Mouse (Mus musculus): Measurements from ENCODE around the gene Pcsk1. TPM values are rescaled to one million over a fixed set of nuclear protein-coding genes. Genes with fewer than 3 reads are reported as not detected.

Gene Pcsk1
- polyA plus RNA-seq (2014; fragmentation: Nextera tagmentation; extraction: Ambion mirVana), result 0.70 and 0.80 TPM in 2 replicates

DNA sequence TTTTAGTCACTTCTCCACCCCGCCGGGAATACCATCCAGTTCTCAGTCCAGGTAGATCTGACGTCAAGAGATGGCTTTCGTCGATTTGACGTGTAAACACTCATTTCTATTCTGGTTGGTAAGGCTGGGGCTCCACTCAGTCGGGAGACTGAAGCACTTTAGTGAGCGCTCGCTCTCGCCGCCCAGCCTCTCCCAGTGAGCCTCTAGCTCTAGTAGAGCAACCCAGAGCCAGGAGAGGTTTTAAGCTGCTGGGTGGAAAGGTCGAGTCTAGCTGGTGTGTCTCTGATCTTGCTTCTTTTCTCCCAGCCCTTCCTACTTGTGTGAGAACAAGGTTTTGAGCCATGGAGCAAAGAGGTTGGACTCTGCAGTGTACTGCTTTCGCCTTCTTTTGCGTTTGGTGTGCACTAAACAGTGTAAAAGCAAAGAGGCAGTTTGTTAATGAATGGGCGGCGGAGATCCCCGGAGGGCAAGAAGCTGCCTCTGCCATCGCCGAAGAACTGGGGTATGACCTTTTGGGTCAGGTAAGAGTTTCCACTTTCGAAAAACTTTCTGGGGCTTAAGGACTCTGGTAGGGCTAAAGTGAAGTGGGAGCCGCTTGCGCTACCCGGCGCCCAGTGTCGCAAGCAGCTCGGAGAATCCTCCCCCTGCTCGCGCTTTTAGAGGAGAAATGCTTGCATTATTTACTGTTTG is at the start of gene Pcsk1:
Gene Pcsk1 (plus strand): TSS at position 106 of the 690 bp plus-strand sequence.
- H3K27ac ChIP-seq (ENCODE audit: low read depth, low read length), result no peak within 1 kb of the TSS

DNA sequence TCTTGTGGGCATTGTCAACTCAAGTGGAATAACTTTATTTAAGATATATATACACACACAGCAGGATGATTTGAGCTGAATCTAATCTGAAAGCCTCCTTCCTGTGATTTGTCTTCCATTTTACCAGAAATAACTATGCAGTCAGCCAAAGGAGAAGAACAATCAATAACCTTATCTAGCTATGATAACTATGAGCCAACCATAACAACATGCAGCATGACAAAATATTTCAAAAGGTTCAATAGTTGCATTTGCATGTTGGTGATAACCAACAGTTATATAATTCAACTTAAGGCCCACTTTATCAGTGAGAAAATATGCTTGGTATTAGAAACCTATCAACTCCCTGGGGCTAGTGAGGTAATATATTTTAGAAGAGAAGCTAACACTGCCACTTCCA is 30.8 kb upstream of the Pcsk1 start:
- DNase-seq (ENCODE audit: low spot score, missing footprints) (no peak), ATAC-seq (ENCODE audit: low FRiP score) (no peak)
- H3K36me3 ChIP-seq (ENCODE audit: control insufficient read depth, insufficient read depth, low read length), result no peaks in the 10 kb centered on the region
- H3K27ac ChIP-seq (ENCODE audit: low read depth, low read length), result no peak overlapping the region
- no peak overlapping the region for H3K4me2 ChIP-seq
- H3K27me3 ChIP-seq (ENCODE audit: control insufficient read depth, insufficient read depth, low read length), result no peaks in the 10 kb centered on the region
- no peak overlapping the region for H3K4me3 ChIP-seq (ENCODE audit: low read depth, low read length)
- no peak overlapping the region for H3K9ac ChIP-seq (ENCODE audit: low read length)
- H3K4me1 ChIP-seq (ENCODE audit: control insufficient read depth, insufficient read depth, low read length), result no peaks in the 10 kb centered on the region
- no peaks in the 10 kb centered on the region for H3K9me3 ChIP-seq (ENCODE audit: control insufficient read depth, low read length)

More for the DNA sequence above, at the start of gene Pcsk1:
- H3K4me2 ChIP-seq, result peak within 1 kb of the TSS; percentile 67
- peak; percentile 85 for ATAC-seq (ENCODE audit: low FRiP score)
- H3K4me3 ChIP-seq (ENCODE audit: low read depth, low read length), result peak within 1 kb of the TSS; percentile 42
- no peaks in the 10 kb centered on the region for H3K9me3 ChIP-seq (ENCODE audit: control insufficient read depth, low read length)
- peak within 1 kb of the TSS; percentile 57 for H3K9ac ChIP-seq (ENCODE audit: low read length)
- H3K4me1 ChIP-seq (ENCODE audit: control insufficient read depth, insufficient read depth, low read length), result no peaks in the 10 kb centered on the region
- peak; percentile 93 for DNase-seq (ENCODE audit: low spot score, missing footprints)
- under 1% methylated on average over 28 of the region's 28 CpGs for WGBS
- no peaks in the 10 kb centered on the region for H3K36me3 ChIP-seq (ENCODE audit: control insufficient read depth, insufficient read depth, low read length)
- no peaks in the 10 kb centered on the region for H3K27me3 ChIP-seq (ENCODE audit: control insufficient read depth, insufficient read depth, low read length)

GRCm38 (mm10) chr13:75063947-75064346 is 25.7 kb upstream of the Pcsk1 start:
- no peak for DNase-seq (ENCODE audit: low spot score, missing footprints)
- no peaks in the 10 kb centered on the region for H3K27me3 ChIP-seq (ENCODE audit: control insufficient read depth, insufficient read depth, low read length)
- WGBS, result 77% methylated on average over 3 of the region's 3 CpGs
- no peaks in the 10 kb centered on the region for H3K4me1 ChIP-seq (ENCODE audit: control insufficient read depth, insufficient read depth, low read length)
- no peak overlapping the region for H3K4me2 ChIP-seq
- H3K36me3 ChIP-seq (ENCODE audit: control insufficient read depth, insufficient read depth, low read length), result no peaks in the 10 kb centered on the region
- no peak overlapping the region for H3K9ac ChIP-seq (ENCODE audit: low read length)
- H3K27ac ChIP-seq (ENCODE audit: low read depth, low read length), result no peak overlapping the region
- no peak for ATAC-seq (ENCODE audit: low FRiP score)
- no peak overlapping the region for H3K4me3 ChIP-seq (ENCODE audit: low read depth, low read length)
- no peaks in the 10 kb centered on the region for H3K9me3 ChIP-seq (ENCODE audit: control insufficient read depth, low read length)

- Histone ChIP-seq H3K4me1 (ENCODE audit: control insufficient read depth, insufficient read depth, low read length) (no peaks in the 10 kb centered on the region), H3K27me3 (ENCODE audit: control insufficient read depth, insufficient read depth, low read length) (no peaks in the 10 kb centered on the region), H3K27ac (ENCODE audit: low read depth, low read length) (no peak overlapping the region), H3K9ac (ENCODE audit: low read length) (no peak overlapping the region), H3K4me2 (no peak overlapping the region), H3K9me3 (ENCODE audit: control insufficient read depth, low read length) (no peaks in the 10 kb centered on the region), H3K36me3 (ENCODE audit: control insufficient read depth, insufficient read depth, low read length) (no peaks in the 10 kb centered on the region), H3K4me3 (ENCODE audit: low read depth, low read length) (no peak overlapping the region)
- DNase-seq (ENCODE audit: low spot score, missing footprints) (peak; percentile 87), ATAC-seq (ENCODE audit: low FRiP score) (no peak; the same call in 1 of the 2 replicates)
- 22% methylated on average over 6 of the region's 6 CpGs for WGBS
Measured at GRCm38 (mm10) chr13:75088597-75088996, 1.0 kb upstream of the Pcsk1 start.

GRCm38 (mm10) chr13:75090411-75090779 is 769 bp downstream of the Pcsk1 start:
- H3K4me3 ChIP-seq (ENCODE audit: low read depth, low read length), result peak overlapping the region; percentile 42
- H3K4me1 ChIP-seq (ENCODE audit: control insufficient read depth, insufficient read depth, low read length), result no peaks in the 10 kb centered on the region
- peak overlapping the region; percentile 67 for H3K4me2 ChIP-seq
- peak overlapping the region; percentile 57 for H3K9ac ChIP-seq (ENCODE audit: low read length)
- H3K36me3 ChIP-seq (ENCODE audit: control insufficient read depth, insufficient read depth, low read length), result no peaks in the 10 kb centered on the region
- H3K9me3 ChIP-seq (ENCODE audit: control insufficient read depth, low read length), result no peaks in the 10 kb centered on the region
- H3K27ac ChIP-seq (ENCODE audit: low read depth, low read length), result no peak overlapping the region
- under 1% methylated on average over 12 of the region's 12 CpGs for WGBS
- DNase-seq (ENCODE audit: low spot score, missing footprints) (peak; percentile 92), ATAC-seq (ENCODE audit: low FRiP score) (peak; percentile 73)
- H3K27me3 ChIP-seq (ENCODE audit: control insufficient read depth, insufficient read depth, low read length), result no peaks in the 10 kb centered on the region

DNA sequence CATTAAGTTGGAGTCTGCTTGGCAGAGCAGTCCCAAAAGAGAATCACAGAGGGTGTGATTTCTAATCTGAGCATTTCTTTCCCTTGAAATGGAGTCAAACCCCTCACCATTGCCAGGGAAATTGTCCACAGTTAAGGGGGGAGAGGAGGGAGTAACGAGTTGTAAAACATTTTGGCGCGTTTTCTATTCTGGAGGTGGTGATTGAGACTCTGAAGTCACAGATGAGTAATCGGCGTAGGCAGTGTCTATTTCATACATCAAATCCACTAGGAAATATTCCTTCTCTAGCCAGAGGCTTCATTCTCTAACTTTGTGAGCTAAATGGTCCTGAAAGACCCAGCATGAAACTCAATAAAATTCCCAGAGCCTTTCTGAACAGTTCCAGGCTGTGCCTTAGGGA is 1.4 kb downstream of the Pcsk1 start:
- H3K36me3 ChIP-seq (ENCODE audit: control insufficient read depth, insufficient read depth, low read length), result no peaks in the 10 kb centered on the region
- no peaks in the 10 kb centered on the region for H3K27me3 ChIP-seq (ENCODE audit: control insufficient read depth, insufficient read depth, low read length)
- no peak overlapping the region for H3K4me3 ChIP-seq (ENCODE audit: low read depth, low read length)
- H3K9ac ChIP-seq (ENCODE audit: low read length), result no peak overlapping the region
- H3K4me1 ChIP-seq (ENCODE audit: control insufficient read depth, insufficient read depth, low read length), result no peaks in the 10 kb centered on the region
- 71% methylated on average over 5 of the region's 5 CpGs for WGBS
- no peak overlapping the region for H3K27ac ChIP-seq (ENCODE audit: low read depth, low read length)
- no peaks in the 10 kb centered on the region for H3K9me3 ChIP-seq (ENCODE audit: control insufficient read depth, low read length)
- H3K4me2 ChIP-seq, result no peak overlapping the region; the same call in 1 of the 2 replicates
- DNase-seq (ENCODE audit: low spot score, missing footprints) (no peak), ATAC-seq (ENCODE audit: low FRiP score) (no peak)

- Histone ChIP-seq H3K27me3 (ENCODE audit: control insufficient read depth, insufficient read depth, low read length) (no peaks in the 10 kb centered on the region), H3K4me3 (ENCODE audit: low read depth, low read length) (no peak overlapping the region), H3K4me2 (no peak overlapping the region), H3K27ac (ENCODE audit: low read depth, low read length) (no peak overlapping the region), H3K4me1 (ENCODE audit: control insufficient read depth, insufficient read depth, low read length) (no peaks in the 10 kb centered on the region), H3K36me3 (ENCODE audit: control insufficient read depth, insufficient read depth, low read length) (no peaks in the 10 kb centered on the region), H3K9ac (ENCODE audit: low read length) (no peak overlapping the region), H3K9me3 (ENCODE audit: control insufficient read depth, low read length) (no peaks in the 10 kb centered on the region)
- no peak for DNase-seq (ENCODE audit: low spot score, missing footprints)
- ATAC-seq (ENCODE audit: low FRiP score), result no peak
Measured at GRCm38 (mm10) chr13:75095487-75095886, 5.9 kb downstream of the Pcsk1 start.

- Histone ChIP-seq H3K27me3 (ENCODE audit: control insufficient read depth, insufficient read depth, low read length) (no peaks in the 10 kb centered on the region), H3K4me2 (no peak overlapping the region), H3K36me3 (ENCODE audit: control insufficient read depth, insufficient read depth, low read length) (no peaks in the 10 kb centered on the region), H3K4me3 (ENCODE audit: low read depth, low read length) (no peak overlapping the region), H3K4me1 (ENCODE audit: control insufficient read depth, insufficient read depth, low read length) (no peaks in the 10 kb centered on the region; the same call in 1 of the 2 replicates), H3K9me3 (ENCODE audit: control insufficient read depth, low read length) (no peaks in the 10 kb centered on the region), H3K9ac (ENCODE audit: low read length) (no peak overlapping the region), H3K27ac (ENCODE audit: low read depth, low read length) (no peak overlapping the region)
- ATAC-seq (ENCODE audit: low FRiP score), result no peak
- no peak for DNase-seq (ENCODE audit: low spot score, missing footprints)
- 46% methylated on average over 2 of the region's 2 CpGs for WGBS
Measured at GRCm38 (mm10) chr13:75113114-75113513, 23.5 kb downstream of the Pcsk1 start.

DNA sequence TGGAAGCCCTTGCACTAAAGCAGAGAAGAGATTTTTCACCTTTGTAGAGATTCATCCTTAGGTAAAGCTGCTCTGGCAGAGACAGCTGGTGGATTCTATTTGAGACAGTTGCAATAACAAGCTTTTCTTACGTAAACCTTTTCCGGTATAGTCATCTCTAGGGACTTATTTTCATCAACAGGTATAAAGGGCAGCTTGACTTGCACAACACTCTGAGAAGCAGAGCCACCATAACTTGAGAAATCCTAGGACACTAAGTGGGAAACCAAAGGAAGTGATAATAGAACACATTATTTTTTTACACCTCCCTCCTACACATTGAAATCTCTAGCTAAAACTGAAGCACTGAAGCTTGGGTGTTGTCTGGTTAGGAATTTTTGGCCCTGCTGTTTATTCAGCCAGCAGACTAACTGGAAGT is 24.4 kb downstream of the Pcsk1 start:
- WGBS, result 92% methylated on average over 2 of the region's 2 CpGs
- no peak overlapping the region for H3K27ac ChIP-seq (ENCODE audit: low read depth, low read length)
- no peaks in the 10 kb centered on the region for H3K36me3 ChIP-seq (ENCODE audit: control insufficient read depth, insufficient read depth, low read length)
- H3K4me1 ChIP-seq (ENCODE audit: control insufficient read depth, insufficient read depth, low read length), result no peaks in the 10 kb centered on the region; the same call in 1 of the 2 replicates
- H3K9me3 ChIP-seq (ENCODE audit: control insufficient read depth, low read length), result no peaks in the 10 kb centered on the region
- ATAC-seq (ENCODE audit: low FRiP score) (no peak), DNase-seq (ENCODE audit: low spot score, missing footprints) (no peak)
- H3K4me2 ChIP-seq, result no peak overlapping the region
- no peak overlapping the region for H3K4me3 ChIP-seq (ENCODE audit: low read depth, low read length)
- no peak overlapping the region for H3K9ac ChIP-seq (ENCODE audit: low read length)
- H3K27me3 ChIP-seq (ENCODE audit: control insufficient read depth, insufficient read depth, low read length), result no peaks in the 10 kb centered on the region

Data from midbrain, embryonic 11.5 days (tissue).